Mouse (Mus musculus): Measurements from ENCODE around the gene Prl8a1.

Prl8a1 gene

GRCm38 (mm10) chr13:27582071-27582470, at the start of gene Prl8a1:
Prl8a1 (minus strand) TSS chr13:27582171.
- DNase-seq: no peak

GRCm38 (mm10) chr13:27610482-27610881, 28.5 kb upstream of the Prl8a1 start, which contains the start of gene Prl7b1:
Prl7b1 (minus strand) TSS chr13:27610582.
- no peak for DNase-seq

GRCm38 (mm10) chr13:27564506-27564905, 17.5 kb downstream of the Prl8a1 start, which contains the start of gene Prl8a9:
Prl8a9 (minus strand) TSS chr13:27564606.
- DNase-seq: no peak

GRCm38 (mm10) chr13:27553336-27553735, 28.6 kb downstream of the Prl8a1 start:
- DNase-seq: no peak
